Mouse (Mus musculus): Measurements from ENCODE around the gene Ap4e1. TPM values are rescaled to one million over a fixed set of nuclear protein-coding genes. Genes with fewer than 3 reads are reported as not detected.

Ap4e1 gene
- polyA plus RNA-seq (2011; ENCODE audit: insufficient read depth, insufficient read length, low replicate concordance, missing spikeins) = 1.3 and 8.3 TPM in 2 replicates

- WGBS = under 1% methylated on average over 40 of the region's 40 CpGs
- TF ChIP-seq POLR2A (IDR thresholded peaks at IDR 0.05; ENCODE audit: borderline replicate concordance, control insufficient read depth, low read depth, low read length) = peak; percentile 81; the same call in 1 of the 2 replicates
- peak; percentile 88 for TF ChIP-seq CTCF (IDR thresholded peaks at IDR 0.05; ENCODE audit: control insufficient read depth, insufficient read depth, low read length)
These were observed at the start of gene Ap4e1 for GRCm38 (mm10) chr2:127008469-127008998. Ap4e1 (plus strand) TSS chr2:127008717.

GRCm38 (mm10) chr2:126961696-126962095 lies 46.8 kb upstream of the Ap4e1 start:
- Histone ChIP-seq H3K4me3 (replicated peaks; ENCODE audit: control insufficient read depth, low read depth, low read length) (no peak overlapping the region), H3K27ac (ENCODE audit: control insufficient read depth, insufficient read depth, low read depth, low read length, poor library complexity) (no peak overlapping the region), H3K4me1 (ENCODE audit: control insufficient read depth, insufficient read depth, low read length) (no peaks in the 10 kb centered on the region)
- WGBS = 79% methylated on average over 2 of the region's 2 CpGs
- TF ChIP-seq CTCF (IDR thresholded peaks at IDR 0.05; ENCODE audit: control insufficient read depth, insufficient read depth, low read length) = no peak
- TF ChIP-seq POLR2A (IDR thresholded peaks at IDR 0.05; ENCODE audit: borderline replicate concordance, control insufficient read depth, low read depth, low read length) = no peak

More at GRCm38 (mm10) chr2:127008469-127008998, at the start of gene Ap4e1:
- peak within 1 kb of the TSS; percentile 95 for H3K4me3 ChIP-seq (replicated peaks; ENCODE audit: control insufficient read depth, low read depth, low read length)
- H3K4me1 ChIP-seq (ENCODE audit: control insufficient read depth, insufficient read depth, low read length) = peaks cover 1% of the 10 kb centered on the region; the same call in 1 of the 2 replicates
- H3K27ac ChIP-seq (ENCODE audit: control insufficient read depth, insufficient read depth, low read depth, low read length, poor library complexity) = peak within 1 kb of the TSS; percentile 40; the same call in 1 of the 2 replicates

- no peaks in the 10 kb centered on the region for H3K4me1 ChIP-seq (ENCODE audit: control insufficient read depth, insufficient read depth, low read length)
- no peak overlapping the region for H3K4me3 ChIP-seq (replicated peaks; ENCODE audit: control insufficient read depth, low read depth, low read length)
- TF ChIP-seq POLR2A (IDR thresholded peaks at IDR 0.05; ENCODE audit: borderline replicate concordance, control insufficient read depth, low read depth, low read length) (no peak), CTCF (IDR thresholded peaks at IDR 0.05; ENCODE audit: control insufficient read depth, insufficient read depth, low read length) (no peak)
- H3K27ac ChIP-seq (ENCODE audit: control insufficient read depth, insufficient read depth, low read depth, low read length, poor library complexity) = no peak overlapping the region
- 75% methylated on average over 6 of the region's 6 CpGs for WGBS
These were observed 31.1 kb upstream of the Ap4e1 start for GRCm38 (mm10) chr2:126977428-126977827.

- Histone ChIP-seq H3K4me1 (ENCODE audit: control insufficient read depth, insufficient read depth, low read length) (no peaks in the 10 kb centered on the region), H3K27ac (ENCODE audit: control insufficient read depth, insufficient read depth, low read depth, low read length, poor library complexity) (no peak overlapping the region), H3K4me3 (replicated peaks; ENCODE audit: control insufficient read depth, low read depth, low read length) (no peak overlapping the region)
- TF ChIP-seq CTCF (IDR thresholded peaks at IDR 0.05; ENCODE audit: control insufficient read depth, insufficient read depth, low read length) (no peak), POLR2A (IDR thresholded peaks at IDR 0.05; ENCODE audit: borderline replicate concordance, control insufficient read depth, low read depth, low read length) (no peak)
- WGBS = 70% methylated on average over 4 of the region's 4 CpGs
These were observed 25.3 kb upstream of the Ap4e1 start for GRCm38 (mm10) chr2:126983221-126983620.

GRCm38 (mm10) chr2:126989919-126990318 lies 18.6 kb upstream of the Ap4e1 start:
- no peak overlapping the region for H3K4me3 ChIP-seq (replicated peaks; ENCODE audit: control insufficient read depth, low read depth, low read length)
- no peak overlapping the region for H3K27ac ChIP-seq (ENCODE audit: control insufficient read depth, insufficient read depth, low read depth, low read length, poor library complexity)
- WGBS = 64% methylated on average over 6 of the region's 6 CpGs
- TF ChIP-seq CTCF (IDR thresholded peaks at IDR 0.05; ENCODE audit: control insufficient read depth, insufficient read depth, low read length) (no peak), POLR2A (IDR thresholded peaks at IDR 0.05; ENCODE audit: borderline replicate concordance, control insufficient read depth, low read depth, low read length) (no peak)
- no peaks in the 10 kb centered on the region for H3K4me1 ChIP-seq (ENCODE audit: control insufficient read depth, insufficient read depth, low read length)

GRCm38 (mm10) chr2:126992742-126993141 lies 15.8 kb upstream of the Ap4e1 start:
- no peak for TF ChIP-seq POLR2A (IDR thresholded peaks at IDR 0.05; ENCODE audit: borderline replicate concordance, control insufficient read depth, low read depth, low read length)
- TF ChIP-seq CTCF (IDR thresholded peaks at IDR 0.05; ENCODE audit: control insufficient read depth, insufficient read depth, low read length) = no peak
- Histone ChIP-seq H3K4me3 (replicated peaks; ENCODE audit: control insufficient read depth, low read depth, low read length) (no peak overlapping the region), H3K4me1 (ENCODE audit: control insufficient read depth, insufficient read depth, low read length) (no peaks in the 10 kb centered on the region), H3K27ac (ENCODE audit: control insufficient read depth, insufficient read depth, low read depth, low read length, poor library complexity) (no peak overlapping the region)
- WGBS = 81% methylated on average over 12 of the region's 12 CpGs

GRCm38 (mm10) chr2:126994384-126995166 lies 13.9 kb upstream of the Ap4e1 start:
- no peak for TF ChIP-seq POLR2A (IDR thresholded peaks at IDR 0.05; ENCODE audit: borderline replicate concordance, control insufficient read depth, low read depth, low read length)
- no peak for TF ChIP-seq CTCF (IDR thresholded peaks at IDR 0.05; ENCODE audit: control insufficient read depth, insufficient read depth, low read length)
- no peak overlapping the region for H3K4me3 ChIP-seq (replicated peaks; ENCODE audit: control insufficient read depth, low read depth, low read length)
- no peaks in the 10 kb centered on the region for H3K4me1 ChIP-seq (ENCODE audit: control insufficient read depth, insufficient read depth, low read length)
- no peak overlapping the region for H3K27ac ChIP-seq (ENCODE audit: control insufficient read depth, insufficient read depth, low read depth, low read length, poor library complexity)
- WGBS = 84% methylated on average over 6 of the region's 6 CpGs

GRCm38 (mm10) chr2:126996737-126997136 lies 11.8 kb upstream of the Ap4e1 start:
- no peaks in the 10 kb centered on the region for H3K4me1 ChIP-seq (ENCODE audit: control insufficient read depth, insufficient read depth, low read length)
- no peak overlapping the region for H3K4me3 ChIP-seq (replicated peaks; ENCODE audit: control insufficient read depth, low read depth, low read length)
- WGBS = 3% methylated on average over 5 of the region's 5 CpGs
- H3K27ac ChIP-seq (ENCODE audit: control insufficient read depth, insufficient read depth, low read depth, low read length, poor library complexity) = no peak overlapping the region
- no peak for TF ChIP-seq POLR2A (IDR thresholded peaks at IDR 0.05; ENCODE audit: borderline replicate concordance, control insufficient read depth, low read depth, low read length)
- no peak for TF ChIP-seq CTCF (IDR thresholded peaks at IDR 0.05; ENCODE audit: control insufficient read depth, insufficient read depth, low read length)

Data from bone marrow, adult 2 months (tissue).